Mouse (Mus musculus): ENCODE measurements around the gene Ppp2r5b. TPM values are rescaled to one million over a fixed set of nuclear protein-coding genes. Genes with fewer than 3 reads are reported as not detected.

The Ppp2r5b gene
- total RNA-seq, 2 experiments from 2014 or later = 28.8 to 32.5 TPM

- peak; percentile 91 for DNase-seq
These were observed 375 bp upstream of the Ppp2r5b start for GRCm38 (mm10) chr19:6236053-6236441.

- DNase-seq = no peak
These were observed 1.2 kb downstream of the Ppp2r5b start for GRCm38 (mm10) chr19:6234337-6235083.

GRCm38 (mm10) chr19:6233647-6234046 is 2.0 kb downstream of the Ppp2r5b start:
- no peak for DNase-seq

GRCm38 (mm10) chr19:6231036-6231435 is 4.6 kb downstream of the Ppp2r5b start:
- DNase-seq = no peak

GRCm38 (mm10) chr19:6230411-6230810 is 5.3 kb downstream of the Ppp2r5b start:
- peak; percentile 67 for DNase-seq

- DNase-seq = no peak
These were observed 7.8 kb downstream of the Ppp2r5b start for GRCm38 (mm10) chr19:6227864-6228263.

- no peak for DNase-seq
These were observed 8.9 kb downstream of the Ppp2r5b start for GRCm38 (mm10) chr19:6226763-6227162.

- DNase-seq = no peak
These were observed 9.5 kb downstream of the Ppp2r5b start, which contains the start of gene Gpha2 for GRCm38 (mm10) chr19:6226135-6226534. Gpha2 (plus strand) TSS chr19:6226380.

GRCm38 (mm10) chr19:6218606-6219005 is 17.1 kb downstream of the Ppp2r5b start:
- no peak for DNase-seq

GRCm38 (mm10) chr19:6216046-6216705 is 19.5 kb downstream of the Ppp2r5b start:
- no peak for DNase-seq

GRCm38 (mm10) chr19:6206716-6207115 is 29.0 kb downstream of the Ppp2r5b start:
- peak; percentile 21 for DNase-seq

GRCm38 (mm10) chr19:6204265-6204664 is 31.4 kb downstream of the Ppp2r5b start:
- DNase-seq = no peak

- no peak for DNase-seq
These were observed 51.5 kb downstream of the Ppp2r5b start, which contains the start of gene Majin for GRCm38 (mm10) chr19:6184131-6184530. Majin (plus strand) TSS chr19:6184388.

GRCm38 (mm10) chr19:6182534-6182933 is 53.1 kb downstream of the Ppp2r5b start:
- DNase-seq = no peak

GRCm38 (mm10) chr19:6181629-6182028 is 54.0 kb downstream of the Ppp2r5b start:
- DNase-seq = no peak

- DNase-seq = no peak
These were observed 56.9 kb downstream of the Ppp2r5b start for GRCm38 (mm10) chr19:6178775-6179174.

Small RNA genes within 50 kb of the gene (microRNA-seq; reads per million reads assigned to microRNA genes)
- 35.4 to 52.1 reads per million in 2 experiments for gene Mir192 (ENCODE audit: borderline replicate concordance in 2 of 2)
- gene Mir194-2 (ENCODE audit: borderline replicate concordance in 2 of 2) = 23.6 to 47.6 reads per million in 2 experiments

Other genes starting within 250 kb of the Ppp2r5b start
- not detected for gene Slc22a20, start 249.7 kb downstream of the Ppp2r5b start, total RNA-seq (2021)
- 10 to 100 TPM; 76.8 to 81.5 TPM for gene Capn1, start 220.0 kb downstream of the Ppp2r5b start, total RNA-seq (2021)
- 10 to 100 TPM; 15.2 to 16.2 TPM for gene Syvn1, start 189.3 kb downstream of the Ppp2r5b start, total RNA-seq (2021)
- gene Mrpl49, start 178.1 kb downstream of the Ppp2r5b start, total RNA-seq (2021) = 10 to 100 TPM; 27.2 to 29.2 TPM
- gene Fau, start 178.0 kb downstream of the Ppp2r5b start, total RNA-seq (2021) = 100 to 1,000 TPM; 317 to 352 TPM
- 1 to 10 TPM; 6.8 to 7.7 TPM for gene Znhit2, start 174.7 kb downstream of the Ppp2r5b start, total RNA-seq (2021)
- gene Tm7sf2, start 167.5 kb downstream of the Ppp2r5b start, total RNA-seq (2021) = 1 to 10 TPM; 4.2 to 6.9 TPM
- 10 to 100 TPM; 18.0 to 19.1 TPM for gene Vps51, start 158.6 kb downstream of the Ppp2r5b start, total RNA-seq (2021)
- gene Tmem262, start 155.8 kb downstream of the Ppp2r5b start, total RNA-seq (2021) = not detected
- not detected for gene Gm28374, start 153.6 kb downstream of the Ppp2r5b start, total RNA-seq (2021)
- gene Zfpl1, start 150.9 kb downstream of the Ppp2r5b start, total RNA-seq (2021) = 10 to 100 TPM; 10.6 to 10.7 TPM
- under 1 TPM; 0.23 to 0.67 TPM for gene Cdca5, start 150.9 kb downstream of the Ppp2r5b start, total RNA-seq (2021)
- not detected for gene AC131692.1, start 141.5 kb downstream of the Ppp2r5b start, total RNA-seq (2021)
- gene Naaladl1, start 130.1 kb downstream of the Ppp2r5b start, total RNA-seq (2021) = not detected
- gene Sac3d1, start 117.2 kb downstream of the Ppp2r5b start, total RNA-seq (2021) = 10 to 100 TPM in 1 of 2 experiments, 1 to 10 TPM in 1; 8.8 to 10.3 TPM
- 10 to 100 TPM in 1 of 2 experiments, 1 to 10 TPM in 1; 8.7 to 12.4 TPM for gene Snx15, start 107.6 kb downstream of the Ppp2r5b start, total RNA-seq (2021)
- under 1 TPM; 0.19 to 0.72 TPM for gene Batf2, start 94.9 kb downstream of the Ppp2r5b start, total RNA-seq (2021)
- gene Arl2, start 94.3 kb downstream of the Ppp2r5b start, total RNA-seq (2021) = 10 to 100 TPM; 53.8 to 59.2 TPM
- gene Majin, start 51.5 kb downstream of the Ppp2r5b start, total RNA-seq (2021) = not detected
- not detected for gene Gpha2, start 9.5 kb downstream of the Ppp2r5b start, total RNA-seq (2021)
- 10 to 100 TPM; 15.3 to 16.7 TPM for gene Atg2a, start 5.8 kb upstream of the Ppp2r5b start, total RNA-seq (2021)
- 10 to 100 TPM; 33.1 to 34.3 TPM for gene Ehd1, start 40.9 kb upstream of the Ppp2r5b start, total RNA-seq (2021)
- 1 to 10 TPM; 4.0 to 5.1 TPM for gene Cdc42bpg, start 70.6 kb upstream of the Ppp2r5b start, total RNA-seq (2021)
- gene Men1, start 99.1 kb upstream of the Ppp2r5b start, total RNA-seq (2021) = 1 to 10 TPM; 5.0 to 7.0 TPM
- 10 to 100 TPM in 1 of 2 experiments, 1 to 10 TPM in 1; 9.2 to 14.6 TPM for gene Map4k2, start 105.3 kb upstream of the Ppp2r5b start, total RNA-seq (2021)
- 10 to 100 TPM; 65.5 to 75.2 TPM for gene Sf1, start 127.8 kb upstream of the Ppp2r5b start, total RNA-seq (2021)
- 1,000 to 10,000 TPM; 5,552 to 6,904 TPM for gene Pygm, start 148.5 kb upstream of the Ppp2r5b start, total RNA-seq (2021)
- 10 to 100 TPM; 16.2 to 16.4 TPM for gene Rasgrp2, start 163.5 kb upstream of the Ppp2r5b start, total RNA-seq (2021)
- gene Nrxn2, start 182.9 kb upstream of the Ppp2r5b start, total RNA-seq (2021) = 1 to 10 TPM in 1 of 2 experiments, under 1 TPM in 1; 0.91 to 1.4 TPM